Mouse (Mus musculus): Measurements from ENCODE around the gene Eif4e.

DNA sequence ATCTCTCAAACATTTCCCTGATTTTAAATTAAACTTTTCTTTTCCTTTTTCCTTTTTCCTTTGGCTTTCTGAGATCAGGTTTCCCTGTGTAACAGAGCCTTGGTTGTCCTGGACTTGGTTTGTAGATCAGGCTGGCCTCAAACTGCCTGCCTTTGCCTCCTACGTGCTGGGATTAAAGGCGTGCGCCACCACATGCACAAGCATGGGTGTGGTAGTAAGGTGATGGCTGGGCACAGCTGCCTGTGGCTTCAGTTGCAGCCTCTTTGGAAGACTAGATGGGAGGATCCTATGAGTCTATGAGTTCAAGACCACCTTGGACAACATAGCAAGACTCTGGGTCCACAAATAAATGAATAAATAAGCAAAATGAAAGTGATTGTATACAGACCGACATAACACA is 2.0 kb upstream of the Eif4e start:
- no peak for TF ChIP-seq POLR2A (IDR thresholded peaks at IDR 0.05; ENCODE audit: extremely low read depth, insufficient read depth, low read length)
- no peak for TF ChIP-seq CTCF (IDR thresholded peaks at IDR 0.05; ENCODE audit: low read depth, low read length)

Data from liver, adult 2 months (tissue).